ENCODE assay signal across 8 mouse cellular contexts in the genomic region with DNA sequence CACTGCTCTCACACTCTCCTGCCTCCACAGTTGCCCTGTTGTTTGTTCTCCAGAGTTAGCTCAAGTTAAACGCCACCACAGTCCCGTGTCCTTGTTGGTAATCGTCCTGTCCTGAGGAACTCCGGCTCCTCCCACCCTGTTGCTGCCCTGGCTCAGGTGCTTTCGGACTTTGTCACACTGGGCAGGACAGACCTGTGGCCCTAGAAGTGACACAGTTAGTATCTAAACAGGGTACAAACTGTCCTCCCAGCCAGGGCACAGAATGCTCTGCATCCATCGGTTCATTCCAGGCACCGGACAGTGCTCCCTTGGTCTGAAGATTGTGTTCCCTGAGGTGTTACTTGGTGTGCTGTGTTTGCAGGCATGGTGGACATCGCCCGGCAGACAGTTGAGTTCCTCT.
"Had no signal": no experiment of that assay in that cellular context is flagged by ENCODE, and none has a peak within 500 bp of the region (broad histone marks: within the 10 kb centered on the region; RNA-seq: fewer than 3 reads in every experiment).

No protein-coding gene starts in this region.

- ATAC-seq: hindbrain, postnatal 0 days; midbrain, embryonic 16.5 days had no signal

- H3K9ac ChIP-seq: hindbrain, embryonic 13.5 days; midbrain, embryonic 12.5 days had no signal

- H3K27ac ChIP-seq: hindbrain, embryonic 13.5 days; hindbrain, postnatal 0 days; midbrain, embryonic 12.5 days had no signal

- H3K4me2 ChIP-seq: hindbrain, embryonic 13.5 days; midbrain, embryonic 12.5 days had no signal

- DNase-seq: left cerebral cortex, postnatal 4 days; lung, adult 18-20 months; right cerebral cortex, postnatal 14 days; thymus, postnatal 14 days had no signal

- H3K27me3 ChIP-seq: hindbrain, embryonic 13.5 days; midbrain, embryonic 12.5 days had no signal

- H3K9me3 ChIP-seq: hindbrain, embryonic 13.5 days; midbrain, embryonic 12.5 days had no signal

- H3K4me1 ChIP-seq: hindbrain, embryonic 13.5 days; midbrain, embryonic 12.5 days had no signal

- H3K4me3 ChIP-seq: hindbrain, embryonic 13.5 days; midbrain, embryonic 12.5 days had no signal
